Mouse (Mus musculus): ENCODE results near the gene Nfib. TPM values are rescaled to one million over a fixed set of nuclear protein-coding genes. Genes with fewer than 3 reads are reported as not detected.

The Nfib gene
- polyA plus RNA-seq, 1 experiment from 2014 or later, result 86.0 TPM

GRCm38 (mm10) chr4:82485910-82486309 is 219.6 kb downstream of the Nfib start:
- ATAC-seq (ENCODE audit: low read depth) (no peak), DNase-seq (ENCODE audit: low spot score) (no peak)
- H3K4me1 ChIP-seq (ENCODE audit: control insufficient read depth, insufficient read depth, low read length), result peaks cover 23% of the 10 kb centered on the region
- H3K4me2 ChIP-seq (ENCODE audit: low read depth, low read length), result no peak overlapping the region
- H3K9me3 ChIP-seq (ENCODE audit: control insufficient read depth, low read length), result no peaks in the 10 kb centered on the region
- H3K4me3 ChIP-seq (ENCODE audit: low read depth, low read length), result no peak overlapping the region
- no peaks in the 10 kb centered on the region for H3K27me3 ChIP-seq (replicated peaks; ENCODE audit: control insufficient read depth, insufficient read depth, low read length)
- no peak overlapping the region for H3K9ac ChIP-seq (ENCODE audit: low read depth, low read length)
- peak overlapping the region; percentile 23; the same call in 1 of the 2 replicates for H3K27ac ChIP-seq (replicated peaks; ENCODE audit: low read depth, low read length)
- WGBS, result 89% methylated on average over 2 of the region's 2 CpGs
- peaks cover 27% of the 10 kb centered on the region; the same call in 1 of the 2 replicates for H3K36me3 ChIP-seq (ENCODE audit: control insufficient read depth, insufficient read depth, low read length)

GRCm38 (mm10) chr4:82483871-82484270 is 221.7 kb downstream of the Nfib start:
- WGBS, result 22% methylated on average over 1 of the region's 1 CpGs
- Histone ChIP-seq H3K4me3 (ENCODE audit: low read depth, low read length) (no peak overlapping the region), H3K27ac (replicated peaks; ENCODE audit: low read depth, low read length) (no peak overlapping the region), H3K4me1 (ENCODE audit: control insufficient read depth, insufficient read depth, low read length) (peaks cover 13% of the 10 kb centered on the region), H3K9me3 (ENCODE audit: control insufficient read depth, low read length) (no peaks in the 10 kb centered on the region), H3K36me3 (ENCODE audit: control insufficient read depth, insufficient read depth, low read length) (peaks cover 34% of the 10 kb centered on the region; the same call in 1 of the 2 replicates), H3K4me2 (ENCODE audit: low read depth, low read length) (no peak overlapping the region), H3K9ac (ENCODE audit: low read depth, low read length) (no peak overlapping the region), H3K27me3 (replicated peaks; ENCODE audit: control insufficient read depth, insufficient read depth, low read length) (no peaks in the 10 kb centered on the region)
- no peak for DNase-seq (ENCODE audit: low spot score)
- no peak for ATAC-seq (ENCODE audit: low read depth)

GRCm38 (mm10) chr4:82483298-82483697 is 222.3 kb downstream of the Nfib start:
- Histone ChIP-seq H3K9ac (ENCODE audit: low read depth, low read length) (no peak overlapping the region; the same call in 1 of the 2 replicates), H3K36me3 (ENCODE audit: control insufficient read depth, insufficient read depth, low read length) (peaks cover 30% of the 10 kb centered on the region; the same call in 1 of the 2 replicates), H3K4me3 (ENCODE audit: low read depth, low read length) (no peak overlapping the region), H3K27ac (replicated peaks; ENCODE audit: low read depth, low read length) (peak overlapping the region; percentile 21; the same call in 1 of the 2 replicates), H3K27me3 (replicated peaks; ENCODE audit: control insufficient read depth, insufficient read depth, low read length) (no peaks in the 10 kb centered on the region), H3K4me1 (ENCODE audit: control insufficient read depth, insufficient read depth, low read length) (peaks cover 13% of the 10 kb centered on the region), H3K4me2 (ENCODE audit: low read depth, low read length) (no peak overlapping the region), H3K9me3 (ENCODE audit: control insufficient read depth, low read length) (no peaks in the 10 kb centered on the region)
- 53% methylated on average over 6 of the region's 6 CpGs for WGBS
- no peak for DNase-seq (ENCODE audit: low spot score)
- ATAC-seq (ENCODE audit: low read depth), result no peak

- H3K4me2 ChIP-seq (ENCODE audit: low read depth, low read length), result no peak overlapping the region
- no peak overlapping the region for H3K27ac ChIP-seq (replicated peaks; ENCODE audit: low read depth, low read length)
- no peak for DNase-seq (ENCODE audit: low spot score)
- no peaks in the 10 kb centered on the region for H3K27me3 ChIP-seq (replicated peaks; ENCODE audit: control insufficient read depth, insufficient read depth, low read length)
- H3K36me3 ChIP-seq (ENCODE audit: control insufficient read depth, insufficient read depth, low read length), result peaks cover 9% of the 10 kb centered on the region; the same call in 1 of the 2 replicates
- no peak overlapping the region for H3K4me3 ChIP-seq (ENCODE audit: low read depth, low read length)
- peaks cover 14% of the 10 kb centered on the region for H3K4me1 ChIP-seq (ENCODE audit: control insufficient read depth, insufficient read depth, low read length)
- WGBS, result 64% methylated on average over 9 of the region's 9 CpGs
- peak; percentile 67; the same call in 1 of the 2 replicates for ATAC-seq (ENCODE audit: low read depth)
- H3K9me3 ChIP-seq (ENCODE audit: control insufficient read depth, low read length), result no peaks in the 10 kb centered on the region
- no peak overlapping the region for H3K9ac ChIP-seq (ENCODE audit: low read depth, low read length)
Observed at GRCm38 (mm10) chr4:82480635-82481034, 224.9 kb downstream of the Nfib start.

- 69% methylated on average over 4 of the region's 4 CpGs for whole genome bisulfite sequencing
- no peak for DNase-seq (ENCODE audit: low spot score)
- no peak for ATAC-seq (ENCODE audit: low read depth)
- peaks cover 6% of the 10 kb centered on the region; the same call in 1 of the 2 replicates for H3K36me3 ChIP-seq (ENCODE audit: control insufficient read depth, insufficient read depth, low read length)
- H3K4me3 ChIP-seq (ENCODE audit: low read depth, low read length), result no peak overlapping the region
- no peaks in the 10 kb centered on the region for H3K27me3 ChIP-seq (replicated peaks; ENCODE audit: control insufficient read depth, insufficient read depth, low read length)
- H3K9me3 ChIP-seq (ENCODE audit: control insufficient read depth, low read length), result no peaks in the 10 kb centered on the region
- H3K27ac ChIP-seq (replicated peaks; ENCODE audit: low read depth, low read length), result no peak overlapping the region
- peaks cover 12% of the 10 kb centered on the region for H3K4me1 ChIP-seq (ENCODE audit: control insufficient read depth, insufficient read depth, low read length)
- H3K9ac ChIP-seq (ENCODE audit: low read depth, low read length), result no peak overlapping the region
- H3K4me2 ChIP-seq (ENCODE audit: low read depth, low read length), result no peak overlapping the region
Observed at GRCm38 (mm10) chr4:82479394-82479793, 226.2 kb downstream of the Nfib start.

- 91% methylated on average over 2 of the region's 2 CpGs for WGBS
- Histone ChIP-seq H3K9ac (ENCODE audit: low read depth, low read length) (no peak overlapping the region), H3K9me3 (ENCODE audit: control insufficient read depth, low read length) (no peaks in the 10 kb centered on the region), H3K36me3 (ENCODE audit: control insufficient read depth, insufficient read depth, low read length) (peaks cover 6% of the 10 kb centered on the region; the same call in 1 of the 2 replicates), H3K27me3 (replicated peaks; ENCODE audit: control insufficient read depth, insufficient read depth, low read length) (no peaks in the 10 kb centered on the region), H3K27ac (replicated peaks; ENCODE audit: low read depth, low read length) (no peak overlapping the region), H3K4me1 (ENCODE audit: control insufficient read depth, insufficient read depth, low read length) (peaks cover 14% of the 10 kb centered on the region), H3K4me2 (ENCODE audit: low read depth, low read length) (no peak overlapping the region), H3K4me3 (ENCODE audit: low read depth, low read length) (no peak overlapping the region)
- ATAC-seq (ENCODE audit: low read depth), result no peak
- no peak for DNase-seq (ENCODE audit: low spot score)
Observed at GRCm38 (mm10) chr4:82477742-82478141, 227.8 kb downstream of the Nfib start.

- Histone ChIP-seq H3K9me3 (ENCODE audit: control insufficient read depth, low read length) (no peaks in the 10 kb centered on the region), H3K4me1 (ENCODE audit: control insufficient read depth, insufficient read depth, low read length) (peaks cover 18% of the 10 kb centered on the region), H3K4me2 (ENCODE audit: low read depth, low read length) (no peak overlapping the region), H3K9ac (ENCODE audit: low read depth, low read length) (no peak overlapping the region), H3K36me3 (ENCODE audit: control insufficient read depth, insufficient read depth, low read length) (peaks cover 6% of the 10 kb centered on the region; the same call in 1 of the 2 replicates), H3K27ac (replicated peaks; ENCODE audit: low read depth, low read length) (no peak overlapping the region), H3K4me3 (ENCODE audit: low read depth, low read length) (no peak overlapping the region), H3K27me3 (replicated peaks; ENCODE audit: control insufficient read depth, insufficient read depth, low read length) (no peaks in the 10 kb centered on the region)
- no peak for DNase-seq (ENCODE audit: low spot score)
- ATAC-seq (ENCODE audit: low read depth), result no peak
- WGBS, result 60% methylated on average over 2 of the region's 2 CpGs
Observed at GRCm38 (mm10) chr4:82476411-82476810, 229.1 kb downstream of the Nfib start.

GRCm38 (mm10) chr4:82474334-82474733 is 231.2 kb downstream of the Nfib start:
- Histone ChIP-seq H3K9ac (ENCODE audit: low read depth, low read length) (no peak overlapping the region), H3K36me3 (ENCODE audit: control insufficient read depth, insufficient read depth, low read length) (peaks cover 6% of the 10 kb centered on the region; the same call in 1 of the 2 replicates), H3K27me3 (replicated peaks; ENCODE audit: control insufficient read depth, insufficient read depth, low read length) (no peaks in the 10 kb centered on the region), H3K4me1 (ENCODE audit: control insufficient read depth, insufficient read depth, low read length) (peaks cover 26% of the 10 kb centered on the region), H3K27ac (replicated peaks; ENCODE audit: low read depth, low read length) (peak overlapping the region; percentile 31; the same call in 1 of the 2 replicates), H3K9me3 (ENCODE audit: control insufficient read depth, low read length) (no peaks in the 10 kb centered on the region), H3K4me3 (ENCODE audit: low read depth, low read length) (no peak overlapping the region), H3K4me2 (ENCODE audit: low read depth, low read length) (no peak overlapping the region)
- peak; percentile 53; the same call in 1 of the 2 replicates for ATAC-seq (ENCODE audit: low read depth)
- WGBS, result 44% methylated on average over 5 of the region's 5 CpGs
- peak; percentile 65 for DNase-seq (ENCODE audit: low spot score)

GRCm38 (mm10) chr4:82470938-82471320 is 234.6 kb downstream of the Nfib start:
- no peaks in the 10 kb centered on the region for H3K27me3 ChIP-seq (replicated peaks; ENCODE audit: control insufficient read depth, insufficient read depth, low read length)
- peak overlapping the region; percentile 50; the same call in 1 of the 2 replicates for H3K27ac ChIP-seq (replicated peaks; ENCODE audit: low read depth, low read length)
- 88% methylated on average over 3 of the region's 3 CpGs for WGBS
- no peak for DNase-seq (ENCODE audit: low spot score)
- H3K4me2 ChIP-seq (ENCODE audit: low read depth, low read length), result no peak overlapping the region
- ATAC-seq (ENCODE audit: low read depth), result no peak
- H3K36me3 ChIP-seq (ENCODE audit: control insufficient read depth, insufficient read depth, low read length), result 0 out of 2 replicates have a peak, but pooled peaks cover 4% of the 10 kb centered on the region
- no peak overlapping the region for H3K9ac ChIP-seq (ENCODE audit: low read depth, low read length)
- peaks cover 47% of the 10 kb centered on the region for H3K4me1 ChIP-seq (ENCODE audit: control insufficient read depth, insufficient read depth, low read length)
- H3K9me3 ChIP-seq (ENCODE audit: control insufficient read depth, low read length), result no peaks in the 10 kb centered on the region
- no peak overlapping the region for H3K4me3 ChIP-seq (ENCODE audit: low read depth, low read length)

Data from embryonic facial prominence, embryonic 14.5 days (tissue).